In genomic region chr6:64961608-64962486, GRCm38 (mm10) we compare ENCODE assay signal across 14 mouse cellular contexts.
DNase-seq lines count a peak whose midpoint lies in the region; ATAC-seq lines count a peak whose summit lies in the region.
"Had no signal": no experiment of that assay in that cellular context is flagged by ENCODE, and none has a peak within 500 bp of the region (broad histone marks: within the 10 kb centered on the region; RNA-seq: fewer than 3 reads in every experiment).

No protein-coding gene starts in this region.

- H3K36me3 ChIP-seq in midbrain, embryonic 12.5 days: no peaks in the 10 kb centered on the region
- H3K36me3 ChIP-seq in midbrain, embryonic 10.5 days: no peaks in the 10 kb centered on the region
- H3K36me3 ChIP-seq in forebrain, embryonic 16.5 days (ENCODE audit: control insufficient read depth, insufficient read depth): no peaks in the 10 kb centered on the region
- no peaks in the 10 kb centered on the region for H3K36me3 ChIP-seq in hindbrain, embryonic 16.5 days (ENCODE audit: control insufficient read depth, insufficient read depth, low read length)
- no peaks in the 10 kb centered on the region for H3K36me3 ChIP-seq in neural tube, embryonic 14.5 days (ENCODE audit: control insufficient read depth, insufficient read depth, low read length)

- no peaks in the 10 kb centered on the region for H3K9me3 ChIP-seq in midbrain, embryonic 12.5 days
- no peaks in the 10 kb centered on the region for H3K9me3 ChIP-seq in midbrain, embryonic 10.5 days (replicated peaks)
- no peaks in the 10 kb centered on the region for H3K9me3 ChIP-seq in forebrain, embryonic 16.5 days (ENCODE audit: control insufficient read depth, low read length)
- H3K9me3 ChIP-seq in hindbrain, embryonic 16.5 days (ENCODE audit: control insufficient read depth, low read length): no peaks in the 10 kb centered on the region
- no peaks in the 10 kb centered on the region for H3K9me3 ChIP-seq in neural tube, embryonic 14.5 days (ENCODE audit: control insufficient read depth, low read length)

- peak; percentile 55; the same call in 1 of the 2 replicates for ATAC-seq in midbrain, embryonic 12.5 days (ENCODE audit: low FRiP score, low read depth)
- peak; percentile 61 for ATAC-seq in forebrain, embryonic 16.5 days
- ATAC-seq in hindbrain, embryonic 16.5 days: peak; percentile 73
- ATAC-seq in neural tube, embryonic 14.5 days (ENCODE audit: low read depth): peak; percentile 59
- ATAC-seq: intestine, postnatal 0 days had no signal

- no peak overlapping the region for H3K27ac ChIP-seq in midbrain, embryonic 12.5 days (replicated peaks)
- no peak overlapping the region for H3K27ac ChIP-seq in midbrain, embryonic 10.5 days (replicated peaks)
- no peak overlapping the region for H3K27ac ChIP-seq in forebrain, embryonic 16.5 days (ENCODE audit: low read length)
- no peak overlapping the region for H3K27ac ChIP-seq in hindbrain, embryonic 16.5 days (ENCODE audit: low read depth, low read length)
- no peak overlapping the region for H3K27ac ChIP-seq in neural tube, embryonic 14.5 days (ENCODE audit: low read depth, low read length)

- no peaks in the 10 kb centered on the region for H3K27me3 ChIP-seq in midbrain, embryonic 12.5 days
- H3K27me3 ChIP-seq in midbrain, embryonic 10.5 days (ENCODE audit: low read depth, poor library complexity, severe bottlenecking): no peaks in the 10 kb centered on the region
- no peaks in the 10 kb centered on the region for H3K27me3 ChIP-seq in forebrain, embryonic 16.5 days (replicated peaks; ENCODE audit: control insufficient read depth, insufficient read depth, low read length)
- no peaks in the 10 kb centered on the region for H3K27me3 ChIP-seq in hindbrain, embryonic 16.5 days (replicated peaks; ENCODE audit: control insufficient read depth, insufficient read depth, low read length)
- H3K27me3 ChIP-seq in neural tube, embryonic 14.5 days (ENCODE audit: control insufficient read depth, insufficient read depth, low read length): no peaks in the 10 kb centered on the region

- H3K4me3 ChIP-seq in midbrain, embryonic 12.5 days: no peak overlapping the region
- H3K4me3 ChIP-seq in midbrain, embryonic 10.5 days: no peak overlapping the region
- H3K4me3 ChIP-seq in forebrain, embryonic 16.5 days (replicated peaks; ENCODE audit: low read length): no peak overlapping the region
- H3K4me3 ChIP-seq in hindbrain, embryonic 16.5 days (ENCODE audit: low read length): peak overlapping the region; percentile 14
- 0 out of 2 replicates have a peak overlapping the region, but pooled peaks have one; percentile 2 for H3K4me3 ChIP-seq in neural tube, embryonic 14.5 days (ENCODE audit: low read depth, low read length)

- H3K9ac ChIP-seq in midbrain, embryonic 12.5 days (replicated peaks): no peak overlapping the region
- no peak overlapping the region for H3K9ac ChIP-seq in forebrain, embryonic 16.5 days (replicated peaks; ENCODE audit: low read depth, low read length)
- no peak overlapping the region for H3K9ac ChIP-seq in hindbrain, embryonic 16.5 days (ENCODE audit: low read depth, low read length)
- H3K9ac ChIP-seq in neural tube, embryonic 14.5 days (replicated peaks; ENCODE audit: low read depth, low read length): no peak overlapping the region

- peak overlapping the region; percentile 7; the same call in 1 of the 2 replicates for H3K4me2 ChIP-seq in midbrain, embryonic 12.5 days (replicated peaks)
- peak overlapping the region; percentile 28 for H3K4me2 ChIP-seq in forebrain, embryonic 16.5 days (ENCODE audit: low read length)
- H3K4me2 ChIP-seq in hindbrain, embryonic 16.5 days (ENCODE audit: low read length): peak overlapping the region; percentile 51
- peak overlapping the region; percentile 29; the same call in 1 of the 2 replicates for H3K4me2 ChIP-seq in neural tube, embryonic 14.5 days (ENCODE audit: low read depth, low read length)
- H3K4me2 ChIP-seq: liver, embryonic 11.5 days had no signal

- 58% methylated on average over 16 of the region's 16 CpGs for WGBS in midbrain, embryonic 12.5 days
- 77% methylated on average over 16 of the region's 16 CpGs for WGBS in midbrain, embryonic 10.5 days
- 40% methylated on average over 16 of the region's 16 CpGs for WGBS in forebrain, embryonic 16.5 days
- WGBS in hindbrain, embryonic 16.5 days: 35% methylated on average over 16 of the region's 16 CpGs
- 45% methylated on average over 16 of the region's 16 CpGs for WGBS in neural tube, embryonic 14.5 days

- H3K4me1 ChIP-seq in midbrain, embryonic 12.5 days: peaks cover 3% of the 10 kb centered on the region; the same call in 1 of the 2 replicates
- peaks cover 17% of the 10 kb centered on the region for H3K4me1 ChIP-seq in midbrain, embryonic 10.5 days
- no peaks in the 10 kb centered on the region for H3K4me1 ChIP-seq in forebrain, embryonic 16.5 days (replicated peaks; ENCODE audit: control insufficient read depth, insufficient read depth, low read length)
- H3K4me1 ChIP-seq in hindbrain, embryonic 16.5 days (ENCODE audit: control insufficient read depth, insufficient read depth, low read depth, low read length): peaks cover 7% of the 10 kb centered on the region; the same call in 1 of the 2 replicates
- peaks cover 6% of the 10 kb centered on the region; the same call in 1 of the 2 replicates for H3K4me1 ChIP-seq in neural tube, embryonic 14.5 days (ENCODE audit: control insufficient read depth, insufficient read depth, low read length)

- DNase-seq in midbrain, embryonic 10.5 days (ENCODE audit: low spot score): no peak
- DNase-seq in cerebellum, adult 18-20 months: no peak
- no peak for DNase-seq in spleen, adult 18-20 months
- DNase-seq: adrenal gland, adult 8-10 months; embryo, embryonic 11 days; gastrocnemius, postnatal 36 days; lung, adult 2 months; right cerebral cortex, postnatal 25 days had no signal

Comparison
In these comparisons a context has a peak if more than half of its experiments do, and no peak if none do; other contexts are left out.
1. H3K4me3 ChIP-seq: peak in hindbrain, embryonic 16.5 days (single experiment) and neural tube, embryonic 14.5 days (single experiment); none in midbrain, embryonic 12.5 days (single experiment), midbrain, embryonic 10.5 days (single experiment) and forebrain, embryonic 16.5 days (single experiment).
2. Peak in every context shown above with its lines, with median percentiles within 50 percentile points of each other: ATAC-seq and H3K4me2 ChIP-seq.